Mouse (Mus musculus) heart, embryonic 11.5 days (tissue): ENCODE data around the gene Birc3. TPM values are rescaled to one million over a fixed set of nuclear protein-coding genes. Genes with fewer than 3 reads are reported as not detected.

Source experiments
- ATAC-seq: fragments of 200-750 bp; cut with Nextera tagmentation; replicated peaks from 2 replicates; pipeline ENCODE4 v1.8.0; 2017; ENCODE audit warnings: moderate library complexity; ENCODE audit not compliant: insufficient number of reproducible peaks, low FRiP score, low TSS enrichment
- H3K27ac ChIP-seq: fragments of 300-500 bp; sonication (generic); 2 replicates; pipeline ENCODE4 v1.5.1; 2014; ENCODE audit warnings: mild to moderate bottlenecking, low read depth, low read length
- H3K27me3 ChIP-seq: fragments of 300-500 bp; sonication (generic); 2 replicates; pipeline ENCODE4 v1.6.1; 2014; ENCODE audit warnings: mild to moderate bottlenecking, low read length, mixed read lengths; ENCODE audit not compliant: control insufficient read depth, insufficient read depth
- H3K36me3 ChIP-seq: fragments of 300-500 bp; sonication (generic); 2 replicates; pipeline ENCODE4 v1.6.1; 2014; ENCODE audit warnings: mild to moderate bottlenecking, low read length, moderate library complexity, mixed read lengths; ENCODE audit not compliant: control insufficient read depth, insufficient read depth
- H3K4me1 ChIP-seq: fragments of 300-500 bp; sonication (generic); 2 replicates; pipeline ENCODE4 v1.6.1; 2014; ENCODE audit warnings: low read length; ENCODE audit not compliant: control insufficient read depth, insufficient read depth
- H3K4me2 ChIP-seq: fragments of 300-500 bp; sonication (generic); 2 replicates; pipeline ENCODE4 v1.6.1; 2014; ENCODE audit warnings: mild to moderate bottlenecking, moderate library complexity
- H3K4me3 ChIP-seq: fragments of 300-500 bp; sonication (generic); 2 replicates; pipeline ENCODE4 v1.5.1; 2014; ENCODE audit warnings: low read depth, low read length
- H3K9ac ChIP-seq: fragments of 300-500 bp; sonication (generic); 2 replicates; pipeline ENCODE4 v1.6.1; 2014; ENCODE audit warnings: mild to moderate bottlenecking, low read depth, low read length, moderate library complexity
- H3K9me3 ChIP-seq: fragments of 300-500 bp; sonication (generic); replicated peaks from 2 replicates; pipeline ENCODE4 v1.6.1; 2016; ENCODE audit warnings: low read length; ENCODE audit not compliant: control insufficient read depth
- WGBS: fragments of 180-500 bp; shearing (Covaris S2); extraction: QIAGEN DNeasy Blood & Tissue Kit; methylation state at CpG from one replicate; pipeline ENCODE4 v1.1.7; 2014; ENCODE audit not compliant: insufficient replicate concordance; 5-methylcytosine and 5-hydroxymethylcytosine counted together
- polyA plus RNA-seq: library from polyadenylated mRNA; unstranded; fragments of >200 nt; fragmentation: Nextera tagmentation; extraction: Ambion mirVana; gene quantifications from 2 replicates; pipeline ENCODE4 v1.2.1, GENCODE M21; 2014

Birc3 gene
- 4.2 and 4.4 TPM in 2 replicates for polyA plus RNA-seq

- H3K9me3 ChIP-seq: no peaks in the 10 kb centered on the region
- peak within 1 kb of the TSS; percentile 77 for H3K9ac ChIP-seq
- H3K36me3 ChIP-seq: no peaks in the 10 kb centered on the region
- WGBS: 4% methylated on average over 26 of the region's 26 CpGs
- peak; percentile 89 for ATAC-seq
- H3K4me2 ChIP-seq: peak within 1 kb of the TSS; percentile 73
- peak within 1 kb of the TSS; percentile 57; the same call in 1 of the 2 replicates for H3K27ac ChIP-seq
- H3K4me1 ChIP-seq: no peaks in the 10 kb centered on the region
- H3K4me3 ChIP-seq: peak within 1 kb of the TSS; percentile 67
- no peaks in the 10 kb centered on the region for H3K27me3 ChIP-seq
Measured at GRCm38 (mm10) chr9:7872775-7873439, at the start of gene Birc3. Gene Birc3 (minus strand): TSS chr9:7873186.

- no peak for ATAC-seq
- WGBS: 61% methylated on average over 8 of the region's 8 CpGs
- H3K9ac ChIP-seq: no peak overlapping the region
Measured at GRCm38 (mm10) chr9:7914925-7915324, 41.9 kb upstream of the Birc3 start.

GRCm38 (mm10) chr9:7914487-7914886 is 41.5 kb upstream of the Birc3 start:
- 2% methylated on average over 11 of the region's 11 CpGs for WGBS
- Histone ChIP-seq H3K9me3 (peaks cover under 1% of the 10 kb centered on the region; the same call in 1 of the 2 replicates), H3K9ac (peak overlapping the region; percentile 64; the same call in 1 of the 2 replicates), H3K4me2 (peak overlapping the region; percentile 67), H3K27ac (peak overlapping the region; percentile 50; the same call in 1 of the 2 replicates), H3K27me3 (no peaks in the 10 kb centered on the region), H3K4me1 (no peaks in the 10 kb centered on the region), H3K4me3 (peak overlapping the region; percentile 36), H3K36me3 (no peaks in the 10 kb centered on the region)
- peak; percentile 92 for ATAC-seq

More at GRCm38 (mm10) chr9:7914925-7915324, 41.9 kb upstream of the Birc3 start:
- peak overlapping the region; percentile 67 for H3K4me2 ChIP-seq
- peak overlapping the region; percentile 36; the same call in 1 of the 2 replicates for H3K4me3 ChIP-seq
- H3K9me3 ChIP-seq: no peaks in the 10 kb centered on the region
- no peaks in the 10 kb centered on the region for H3K4me1 ChIP-seq
- H3K27ac ChIP-seq: 0 out of 2 replicates have a peak overlapping the region, but pooled peaks have one; percentile 46
- H3K27me3 ChIP-seq: no peaks in the 10 kb centered on the region
- no peaks in the 10 kb centered on the region for H3K36me3 ChIP-seq

- WGBS: 34% methylated on average over 19 of the region's 19 CpGs
- Histone ChIP-seq H3K4me1 (no peaks in the 10 kb centered on the region), H3K4me2 (peak overlapping the region; percentile 67), H3K36me3 (no peaks in the 10 kb centered on the region), H3K27me3 (no peaks in the 10 kb centered on the region), H3K4me3 (peak overlapping the region; percentile 36), H3K9ac (peak overlapping the region; percentile 64; the same call in 1 of the 2 replicates), H3K9me3 (peaks cover 3% of the 10 kb centered on the region; the same call in 1 of the 2 replicates), H3K27ac (peak overlapping the region; percentile 50; the same call in 1 of the 2 replicates)
- no peak for ATAC-seq
Measured at GRCm38 (mm10) chr9:7913953-7914352, 41.0 kb upstream of the Birc3 start.

- Histone ChIP-seq H3K4me3 (no peak overlapping the region), H3K27ac (no peak overlapping the region), H3K9ac (no peak overlapping the region), H3K4me2 (no peak overlapping the region), H3K4me1 (0 out of 2 replicates have a peak, but pooled peaks cover under 1% of the 10 kb centered on the region), H3K9me3 (peaks cover 3% of the 10 kb centered on the region; the same call in 1 of the 2 replicates), H3K27me3 (no peaks in the 10 kb centered on the region), H3K36me3 (no peaks in the 10 kb centered on the region)
- ATAC-seq: no peak
- WGBS: 75% methylated on average over 2 of the region's 2 CpGs
Measured at GRCm38 (mm10) chr9:7907351-7907985, 34.5 kb upstream of the Birc3 start.

- WGBS: 48% methylated on average over 1 of the region's 1 CpGs
Measured at GRCm38 (mm10) chr9:7906564-7906963, 33.6 kb upstream of the Birc3 start.

GRCm38 (mm10) chr9:7903825-7904224 is 30.8 kb upstream of the Birc3 start:
- H3K9me3 ChIP-seq: no peaks in the 10 kb centered on the region
- H3K4me2 ChIP-seq: no peak overlapping the region
- 57% methylated on average over 5 of the region's 5 CpGs for WGBS
- no peaks in the 10 kb centered on the region for H3K27me3 ChIP-seq
- H3K4me1 ChIP-seq: 0 out of 2 replicates have a peak, but pooled peaks cover 4% of the 10 kb centered on the region
- H3K4me3 ChIP-seq: no peak overlapping the region
- H3K27ac ChIP-seq: no peak overlapping the region
- H3K9ac ChIP-seq: no peak overlapping the region
- H3K36me3 ChIP-seq: no peaks in the 10 kb centered on the region
- no peak for ATAC-seq

More at GRCm38 (mm10) chr9:7906564-7906963, 33.6 kb upstream of the Birc3 start:
- Histone ChIP-seq H3K9ac (no peak overlapping the region), H3K27ac (no peak overlapping the region), H3K36me3 (no peaks in the 10 kb centered on the region), H3K4me1 (0 out of 2 replicates have a peak, but pooled peaks cover 4% of the 10 kb centered on the region), H3K4me2 (no peak overlapping the region), H3K9me3 (peaks cover 3% of the 10 kb centered on the region; the same call in 1 of the 2 replicates), H3K27me3 (no peaks in the 10 kb centered on the region), H3K4me3 (no peak overlapping the region)
- no peak for ATAC-seq

GRCm38 (mm10) chr9:7903262-7903661 is 30.3 kb upstream of the Birc3 start:
- WGBS: 56% methylated on average over 2 of the region's 2 CpGs
- no peak overlapping the region for H3K9ac ChIP-seq
- no peaks in the 10 kb centered on the region for H3K27me3 ChIP-seq
- no peaks in the 10 kb centered on the region for H3K36me3 ChIP-seq
- H3K4me1 ChIP-seq: 0 out of 2 replicates have a peak, but pooled peaks cover 4% of the 10 kb centered on the region
- H3K9me3 ChIP-seq: no peaks in the 10 kb centered on the region
- no peak overlapping the region for H3K4me2 ChIP-seq
- no peak overlapping the region for H3K4me3 ChIP-seq
- no peak overlapping the region for H3K27ac ChIP-seq
- no peak; the same call in 1 of the 2 replicates for ATAC-seq
